Mouse (Mus musculus) embryonic facial prominence, embryonic 11.5 days (tissue): ENCODE results near the gene Olfm3. TPM values are rescaled to one million over a fixed set of nuclear protein-coding genes. Genes with fewer than 3 reads are reported as not detected.

Source experiments
- ATAC-seq: fragments of 200-750 bp; cut with Nextera tagmentation; replicated peaks from 2 replicates; pipeline ENCODE4 v1.8.0; 2017; ENCODE audit warnings: low read depth; ENCODE audit not compliant: insufficient number of reproducible peaks, low FRiP score, low TSS enrichment
- DNase-seq: peaks from one replicate; pipeline ENCODE4 v3.0.0-alpha.2; 2015; ENCODE audit warnings: low spot score
- H3K27ac ChIP-seq: fragments of 300-500 bp; sonication (generic); replicated peaks from 2 replicates; pipeline ENCODE4 v1.5.1; 2014; ENCODE audit warnings: mild to moderate bottlenecking, low read depth, low read length, control low read depth
- H3K27me3 ChIP-seq: fragments of 300-500 bp; sonication (generic); 2 replicates; pipeline ENCODE4 v1.6.1; 2014; ENCODE audit warnings: mild to moderate bottlenecking, low read length, moderate library complexity, mixed read lengths; ENCODE audit not compliant: control insufficient read depth, insufficient read depth
- H3K36me3 ChIP-seq: fragments of 300-500 bp; sonication (generic); replicated peaks from 2 replicates; pipeline ENCODE4 v1.6.1; 2014; ENCODE audit warnings: low read depth, mild to moderate bottlenecking, low read length, moderate library complexity, mixed read lengths; ENCODE audit not compliant: control insufficient read depth, insufficient read depth
- H3K4me1 ChIP-seq: fragments of 300-500 bp; sonication (generic); 2 replicates; pipeline ENCODE4 v1.6.1; 2014; ENCODE audit warnings: low read length, mixed read lengths; ENCODE audit not compliant: control insufficient read depth, insufficient read depth
- H3K4me2 ChIP-seq: fragments of 300-500 bp; sonication (generic); 2 replicates; pipeline ENCODE4 v1.6.1; 2014; ENCODE audit warnings: low read depth, mild to moderate bottlenecking, control low read depth, low read length, moderate library complexity
- H3K4me3 ChIP-seq: fragments of 300-500 bp; sonication (generic); 2 replicates; pipeline ENCODE4 v1.5.1; 2014; ENCODE audit warnings: low read depth, low read length, control low read depth
- H3K9ac ChIP-seq: fragments of 300-500 bp; sonication (generic); replicated peaks from 2 replicates; pipeline ENCODE4 v1.6.1; 2014; ENCODE audit warnings: mild to moderate bottlenecking, control low read depth, low read length
- H3K9me3 ChIP-seq: fragments of 300-500 bp; sonication (generic); replicated peaks from 2 replicates; pipeline ENCODE4 v1.6.1; 2016; ENCODE audit warnings: mild to moderate bottlenecking, low read length, inconsistent platforms, mixed read lengths; ENCODE audit not compliant: control insufficient read depth
- WGBS: fragments of 180-500 bp; shearing (Covaris S2); extraction: QIAGEN DNeasy Blood & Tissue Kit; methylation state at CpG from one replicate; pipeline ENCODE4 v1.1.7; 2014; 5-methylcytosine and 5-hydroxymethylcytosine counted together
- polyA plus RNA-seq: library from polyadenylated mRNA; unstranded; fragments of >200 nt; fragmentation: Nextera tagmentation; extraction: Ambion mirVana; gene quantifications from 2 replicates; pipeline ENCODE4 v1.2.1, GENCODE M21; 2014

The Olfm3 gene
- polyA plus RNA-seq, 1 experiment from 2014 or later, result 0.50 TPM

- ATAC-seq, result no peak
- DNase-seq, result no peak
- 75% methylated on average over 2 of the region's 2 CpGs for WGBS
- Histone ChIP-seq H3K4me2 (no peak overlapping the region), H3K9ac (no peak overlapping the region), H3K4me1 (no peaks in the 10 kb centered on the region), H3K9me3 (no peaks in the 10 kb centered on the region), H3K4me3 (no peak overlapping the region), H3K27me3 (no peaks in the 10 kb centered on the region), H3K36me3 (no peaks in the 10 kb centered on the region), H3K27ac (no peak overlapping the region)
Measured at GRCm38 (mm10) chr3:114930796-114931195, 26.9 kb downstream of the Olfm3 start.

GRCm38 (mm10) chr3:114932881-114933280 lies 29.0 kb downstream of the Olfm3 start:
- no peak for DNase-seq
- Histone ChIP-seq H3K27ac (no peak overlapping the region), H3K27me3 (no peaks in the 10 kb centered on the region), H3K4me3 (no peak overlapping the region), H3K9me3 (no peaks in the 10 kb centered on the region), H3K4me2 (no peak overlapping the region), H3K36me3 (no peaks in the 10 kb centered on the region), H3K4me1 (no peaks in the 10 kb centered on the region), H3K9ac (no peak overlapping the region)
- 85% methylated on average over 2 of the region's 2 CpGs for WGBS
- ATAC-seq, result no peak

GRCm38 (mm10) chr3:114954904-114955303 lies 51.0 kb downstream of the Olfm3 start:
- ATAC-seq (no peak), DNase-seq (no peak)
- Histone ChIP-seq H3K4me1 (no peaks in the 10 kb centered on the region), H3K4me2 (no peak overlapping the region), H3K4me3 (no peak overlapping the region), H3K27ac (no peak overlapping the region), H3K9me3 (no peaks in the 10 kb centered on the region), H3K36me3 (no peaks in the 10 kb centered on the region), H3K9ac (no peak overlapping the region), H3K27me3 (no peaks in the 10 kb centered on the region)

GRCm38 (mm10) chr3:114959311-114959967 lies 55.6 kb downstream of the Olfm3 start:
- H3K9ac ChIP-seq, result no peak overlapping the region
- ATAC-seq (no peak), DNase-seq (no peak)
- no peaks in the 10 kb centered on the region for H3K36me3 ChIP-seq
- H3K27ac ChIP-seq, result no peak overlapping the region
- H3K4me1 ChIP-seq, result no peaks in the 10 kb centered on the region
- H3K9me3 ChIP-seq, result no peaks in the 10 kb centered on the region
- H3K4me2 ChIP-seq, result no peak overlapping the region
- H3K4me3 ChIP-seq, result no peak overlapping the region
- WGBS, result 49% methylated on average over 7 of the region's 7 CpGs
- H3K27me3 ChIP-seq, result no peaks in the 10 kb centered on the region

GRCm38 (mm10) chr3:114962316-114963083 lies 58.6 kb downstream of the Olfm3 start:
- no peak for DNase-seq
- H3K4me2 ChIP-seq, result no peak overlapping the region
- H3K4me3 ChIP-seq, result no peak overlapping the region
- H3K27me3 ChIP-seq, result no peaks in the 10 kb centered on the region
- H3K9ac ChIP-seq, result no peak overlapping the region
- H3K9me3 ChIP-seq, result no peaks in the 10 kb centered on the region
- no peak overlapping the region for H3K27ac ChIP-seq
- no peaks in the 10 kb centered on the region for H3K4me1 ChIP-seq
- WGBS, result 67% methylated on average over 4 of the region's 4 CpGs
- no peaks in the 10 kb centered on the region for H3K36me3 ChIP-seq
- no peak for ATAC-seq

GRCm38 (mm10) chr3:114971183-114971582 lies 67.3 kb downstream of the Olfm3 start:
- Histone ChIP-seq H3K4me3 (no peak overlapping the region), H3K36me3 (no peaks in the 10 kb centered on the region), H3K4me2 (no peak overlapping the region), H3K9me3 (no peaks in the 10 kb centered on the region), H3K27ac (no peak overlapping the region), H3K9ac (no peak overlapping the region), H3K27me3 (no peaks in the 10 kb centered on the region), H3K4me1 (no peaks in the 10 kb centered on the region)
- ATAC-seq (no peak), DNase-seq (no peak)

GRCm38 (mm10) chr3:114972522-114972921 lies 68.6 kb downstream of the Olfm3 start:
- Histone ChIP-seq H3K36me3 (no peaks in the 10 kb centered on the region), H3K27ac (no peak overlapping the region), H3K9me3 (no peaks in the 10 kb centered on the region), H3K4me2 (no peak overlapping the region), H3K27me3 (no peaks in the 10 kb centered on the region), H3K4me3 (no peak overlapping the region), H3K9ac (no peak overlapping the region), H3K4me1 (no peaks in the 10 kb centered on the region)
- DNase-seq (no peak), ATAC-seq (no peak)
- 42% methylated on average over 1 of the region's 1 CpGs for WGBS

- ATAC-seq (no peak), DNase-seq (no peak)
- no peaks in the 10 kb centered on the region for H3K36me3 ChIP-seq
- no peak overlapping the region for H3K4me2 ChIP-seq
- H3K4me3 ChIP-seq, result no peak overlapping the region
- no peak overlapping the region for H3K9ac ChIP-seq
- H3K27ac ChIP-seq, result no peak overlapping the region
- H3K27me3 ChIP-seq, result no peaks in the 10 kb centered on the region
- H3K9me3 ChIP-seq, result no peaks in the 10 kb centered on the region
- WGBS, result 88% methylated on average over 2 of the region's 2 CpGs
- no peaks in the 10 kb centered on the region for H3K4me1 ChIP-seq
Measured at GRCm38 (mm10) chr3:114990828-114991227, 87.0 kb downstream of the Olfm3 start.
